Mouse (Mus musculus) stomach, postnatal 0 days (tissue): Measurements from ENCODE around the gene Lsm2. TPM values are rescaled to one million over a fixed set of nuclear protein-coding genes. Genes with fewer than 3 reads are reported as not detected.
"Not testable (repeated sequence)": the region's sequence is repeated elsewhere in the genome, so short reads cannot be mapped to it uniquely, and the experiment has no call there.

ENCODE experiments used
- ATAC-seq: fragments of 200-750 bp; cut with Nextera tagmentation; 2 replicates; pipeline ENCODE4 v1.8.0; 2017; ENCODE audit not compliant: low FRiP score, low TSS enrichment
- DNase-seq: peaks from one replicate; pipeline ENCODE4 v3.0.0-alpha.2; 2016; ENCODE audit warnings: low spot score
- H3K27ac ChIP-seq: fragments of 300-500 bp; sonication (generic); replicated peaks from 2 replicates; pipeline ENCODE4 v1.5.1; 2014; ENCODE audit warnings: mild to moderate bottlenecking, control low read depth
- H3K27me3 ChIP-seq: fragments of 300-500 bp; sonication (generic); 2 replicates; pipeline ENCODE4 v1.6.1; 2014; ENCODE audit warnings: low read length; ENCODE audit not compliant: control insufficient read depth, insufficient read depth
- H3K36me3 ChIP-seq: fragments of 300-500 bp; sonication (generic); 2 replicates; pipeline ENCODE4 v1.6.1; 2014; ENCODE audit warnings: low read length, mixed read lengths; ENCODE audit not compliant: control insufficient read depth, insufficient read depth
- H3K4me1 ChIP-seq: fragments of 300-500 bp; sonication (generic); replicated peaks from 2 replicates; pipeline ENCODE4 v1.6.1; 2014; ENCODE audit warnings: antibody characterized with exemption; ENCODE audit not compliant: control insufficient read depth, insufficient read depth
- H3K4me2 ChIP-seq: fragments of 300-500 bp; sonication (generic); replicated peaks from 2 replicates; pipeline ENCODE4 v1.6.1; 2014; ENCODE audit warnings: low read depth, mild to moderate bottlenecking, control low read depth, moderate library complexity
- H3K4me3 ChIP-seq: fragments of 300-500 bp; sonication (generic); 2 replicates; pipeline ENCODE4 v1.5.1; 2014; ENCODE audit warnings: low read depth, low read length, control low read depth
- H3K9ac ChIP-seq: fragments of 300-500 bp; sonication (generic); 2 replicates; pipeline ENCODE4 v1.6.1; 2014; ENCODE audit warnings: mild to moderate bottlenecking, low read length, control low read depth, mixed read lengths
- H3K9me3 ChIP-seq: fragments of 300-500 bp; sonication (generic); 2 replicates; pipeline ENCODE4 v1.6.1; 2016; ENCODE audit warnings: low read length; ENCODE audit not compliant: control insufficient read depth
- CTCF ChIP-seq: IDR thresholded peaks from 2 replicates; pipeline ENCODE4 v1.5.1; 2016; ENCODE audit warnings: antibody characterized with exemption, low read depth, mild to moderate bottlenecking, moderate library complexity
- EP300 ChIP-seq: optimal IDR thresholded peaks from 2 replicates; pipeline ENCODE3; 2016; ENCODE audit warnings: antibody characterized with exemption
- whole genome bisulfite sequencing: fragments of 180-500 bp; shearing (Covaris S2); extraction: QIAGEN DNeasy Blood & Tissue Kit; methylation state at CpG from one replicate; pipeline ENCODE4 v1.1.7; 2014; 5-methylcytosine and 5-hydroxymethylcytosine counted together
- polyA plus RNA-seq: library from polyadenylated mRNA; unstranded; fragments of >200 nt; fragmentation: Nextera tagmentation; extraction: Ambion mirVana; gene quantifications from 2 replicates; pipeline ENCODE4 v1.2.1, GENCODE M21; 2015

Gene Lsm2
- polyA plus RNA-seq, 1 experiment from 2014 or later: 75.1 TPM

GRCm38 (mm10) chr17:34971694-34972068 lies 10.0 kb upstream of the Lsm2 start:
- H3K27me3 ChIP-seq, H3K4me1 ChIP-seq, ATAC-seq, H3K36me3 ChIP-seq, H3K9ac ChIP-seq, H3K27ac ChIP-seq, DNase-seq, H3K9me3 ChIP-seq: not testable (repeated sequence)
- Histone ChIP-seq H3K4me2 (peak overlapping the region; percentile 39; the same call in 1 of the 2 replicates), H3K4me3 (peak overlapping the region; percentile 18; the same call in 1 of the 2 replicates)
- WGBS: 0% methylated on average over 8 of the region's 43 CpGs

DNA sequence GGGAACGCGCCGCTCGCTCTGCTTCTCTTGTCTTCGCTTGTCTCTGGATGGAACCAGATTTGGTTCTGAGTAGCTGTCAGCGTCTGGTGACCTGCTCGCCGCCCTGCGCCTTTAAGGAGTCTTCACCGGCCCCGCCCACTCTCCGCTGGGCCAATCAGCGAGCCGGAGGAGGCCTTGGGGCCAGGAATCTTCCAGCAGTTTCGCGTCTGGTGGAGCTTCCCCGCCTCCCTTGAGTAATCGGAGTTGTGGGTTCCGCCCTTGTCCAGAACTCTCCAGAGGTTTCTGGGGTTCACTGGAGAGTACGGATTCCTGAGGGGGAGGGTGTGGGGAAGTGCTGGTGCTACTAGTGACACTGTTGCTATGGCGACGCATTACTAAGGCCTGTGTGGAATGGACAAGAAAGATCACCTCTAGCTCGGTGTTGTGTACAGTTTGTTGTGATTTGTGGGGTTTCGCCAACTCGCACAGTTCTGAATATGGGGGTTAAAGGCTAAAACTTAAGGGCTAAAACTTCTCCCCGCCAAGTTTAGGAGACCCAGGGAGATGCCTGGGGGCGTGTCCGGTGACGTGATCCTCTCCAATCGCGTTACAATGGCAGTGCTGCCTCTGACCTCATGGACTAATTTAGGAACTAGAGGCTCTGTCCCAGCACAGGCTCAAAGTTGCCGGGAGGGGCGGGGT lies 9.5 kb upstream of the Lsm2 start, which contains the start of the genes Hspa1a and Hspa1l:
Gene Hspa1a, minus strand, starts transcription at position 88 of the 681 bp plus-strand sequence.
Gene Hspa1l, plus strand, starts transcription at position 635 of the 681 bp plus-strand sequence.
- not testable (repeated sequence) for H3K4me1 ChIP-seq, H3K36me3 ChIP-seq, H3K27me3 ChIP-seq, H3K9me3 ChIP-seq
- Histone ChIP-seq H3K27ac (peak within 1 kb of the TSS; percentile 61), H3K9ac (peak within 1 kb of the TSS; percentile 27; the same call in 1 of the 2 replicates), H3K4me3 (peak within 1 kb of the TSS; percentile 24), H3K4me2 (peak within 1 kb of the TSS; percentile 54)
- ATAC-seq (peak; percentile 96), DNase-seq (peak; percentile 78)
- under 1% methylated on average over 26 of the region's 33 CpGs for WGBS

GRCm38 (mm10) chr17:34975581-34976492 lies 5.8 kb upstream of the Lsm2 start:
- no peaks in the 10 kb centered on the region for H3K36me3 ChIP-seq
- WGBS: 81% methylated on average over 3 of the region's 3 CpGs
- no peaks in the 10 kb centered on the region for H3K4me1 ChIP-seq
- DNase-seq (no peak), ATAC-seq (no peak)
- H3K27me3 ChIP-seq: no peaks in the 10 kb centered on the region
- TF ChIP-seq EP300 (no peak), CTCF (no peak)
- H3K9me3 ChIP-seq: no peaks in the 10 kb centered on the region
- H3K4me2 ChIP-seq: no peak overlapping the region
- no peak overlapping the region for H3K9ac ChIP-seq
- H3K27ac ChIP-seq: no peak overlapping the region
- no peak overlapping the region for H3K4me3 ChIP-seq

DNA sequence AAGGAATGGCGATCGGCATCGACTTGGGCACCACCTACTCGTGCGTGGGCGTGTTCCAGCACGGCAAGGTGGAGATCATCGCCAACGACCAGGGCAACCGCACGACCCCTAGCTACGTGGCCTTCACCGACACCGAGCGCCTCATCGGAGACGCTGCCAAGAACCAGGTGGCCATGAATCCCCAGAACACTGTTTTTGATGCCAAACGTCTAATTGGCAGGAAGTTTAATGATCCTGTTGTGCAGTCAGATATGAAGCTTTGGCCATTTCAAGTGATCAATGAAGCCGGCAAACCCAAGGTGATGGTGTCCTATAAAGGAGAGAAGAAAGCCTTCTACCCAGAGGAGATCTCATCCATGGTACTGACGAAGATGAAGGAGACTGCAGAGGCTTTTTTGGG lies 4.7 kb upstream of the Lsm2 start:
- ATAC-seq (no peak), DNase-seq (no peak)
- TF ChIP-seq EP300: no peak
- TF ChIP-seq CTCF: no peak
- H3K9me3 ChIP-seq: no peaks in the 10 kb centered on the region
- no peak overlapping the region for H3K4me2 ChIP-seq
- H3K27ac ChIP-seq: no peak overlapping the region
- WGBS: 94% methylated on average over 20 of the region's 20 CpGs
- no peaks in the 10 kb centered on the region for H3K36me3 ChIP-seq
- no peaks in the 10 kb centered on the region for H3K4me1 ChIP-seq
- H3K9ac ChIP-seq: no peak overlapping the region
- H3K4me3 ChIP-seq: no peak overlapping the region
- no peaks in the 10 kb centered on the region for H3K27me3 ChIP-seq

DNA sequence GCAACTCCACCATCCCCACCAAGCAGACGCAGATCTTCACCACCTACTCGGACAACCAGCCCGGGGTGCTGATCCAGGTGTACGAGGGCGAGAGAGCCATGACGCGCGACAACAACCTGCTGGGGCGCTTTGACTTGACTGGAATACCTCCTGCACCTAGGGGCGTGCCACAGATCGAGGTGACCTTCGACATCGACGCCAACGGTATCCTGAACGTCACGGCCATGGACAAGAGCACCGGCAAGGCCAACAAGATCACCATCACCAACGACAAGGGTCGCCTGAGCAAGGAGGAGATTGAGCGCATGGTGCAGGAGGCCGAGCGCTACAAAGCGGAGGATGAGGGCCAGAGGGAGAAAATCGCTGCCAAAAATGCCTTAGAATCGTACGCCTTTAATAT lies 3.4 kb upstream of the Lsm2 start:
- DNase-seq (no peak), ATAC-seq (no peak)
- Histone ChIP-seq H3K4me3 (no peak overlapping the region), H3K4me1 (no peaks in the 10 kb centered on the region), H3K9me3 (no peaks in the 10 kb centered on the region), H3K27me3 (no peaks in the 10 kb centered on the region), H3K4me2 (no peak overlapping the region), H3K36me3 (no peaks in the 10 kb centered on the region), H3K9ac (no peak overlapping the region), H3K27ac (no peak overlapping the region)
- WGBS: 89% methylated on average over 27 of the region's 27 CpGs
- no peak for TF ChIP-seq EP300
- TF ChIP-seq CTCF: no peak

- H3K4me3 ChIP-seq: no peak overlapping the region
- no peak for TF ChIP-seq CTCF
- TF ChIP-seq EP300: no peak
- ATAC-seq (no peak), DNase-seq (no peak)
- no peaks in the 10 kb centered on the region for H3K4me1 ChIP-seq
- H3K27ac ChIP-seq: no peak overlapping the region
- no peak overlapping the region for H3K4me2 ChIP-seq
- no peak overlapping the region for H3K9ac ChIP-seq
- no peaks in the 10 kb centered on the region for H3K9me3 ChIP-seq
- H3K27me3 ChIP-seq: no peaks in the 10 kb centered on the region
- WGBS: 90% methylated on average over 4 of the region's 4 CpGs
- H3K36me3 ChIP-seq: no peaks in the 10 kb centered on the region
Observed at GRCm38 (mm10) chr17:34979631-34980030, 2.0 kb upstream of the Lsm2 start.
